Mouse (Mus musculus): ENCODE results near the gene Zfp280b. TPM values are rescaled to one million over a fixed set of nuclear protein-coding genes. Genes with fewer than 3 reads are reported as not detected.
A peak's percentile ranks its signal among the peaks of the same experiment; 100 is the strongest.

Zfp280b gene
- polyA plus RNA-seq, 1 experiment from 2014 or later, result 24.9 TPM

DNA sequence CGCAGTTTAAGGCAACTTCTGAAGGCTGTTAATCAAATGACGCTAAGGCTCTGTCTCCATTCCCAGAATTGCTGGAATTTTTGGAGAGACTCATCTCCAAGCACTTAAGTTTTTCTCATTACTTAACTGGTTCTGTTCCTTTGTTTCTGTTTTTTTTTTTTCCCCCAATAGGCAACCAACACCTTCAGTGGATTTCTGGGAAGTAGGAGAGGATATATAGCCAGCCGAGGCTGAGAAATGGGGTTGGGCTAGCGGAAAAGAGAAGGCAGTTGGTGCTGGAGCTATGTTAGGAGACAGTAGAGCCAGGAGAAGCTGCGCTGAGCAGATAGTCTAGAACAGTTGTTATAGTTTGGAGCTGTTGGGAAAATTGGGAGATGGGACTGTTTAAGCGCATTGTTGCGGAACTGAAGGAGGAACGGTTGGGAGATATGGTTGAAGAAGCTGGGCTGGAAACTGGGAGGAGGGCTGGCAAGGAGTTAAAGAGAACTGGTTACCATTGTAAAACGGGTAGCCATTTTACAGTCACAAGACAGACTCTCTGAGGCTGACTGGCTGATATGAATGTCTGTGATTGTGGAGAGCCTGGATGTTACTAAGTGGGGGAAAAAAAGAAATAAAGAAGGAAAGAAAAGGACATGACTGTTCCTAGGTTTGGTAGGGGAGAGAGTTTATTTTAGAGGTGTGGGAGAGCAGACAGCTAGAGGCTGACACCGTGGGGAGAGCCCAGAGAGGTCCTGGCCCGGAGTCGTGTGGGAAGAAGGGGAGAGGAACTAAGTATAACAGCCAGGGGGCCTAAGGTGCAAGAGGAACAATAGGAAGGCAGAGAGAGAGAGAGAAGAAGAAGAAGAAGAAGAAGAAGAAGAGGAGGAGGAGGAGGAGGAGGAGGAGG lies 5.1 kb upstream of the Zfp280b start:
- H3K9ac ChIP-seq (ENCODE audit: low read depth, low read length), result no peak overlapping the region
- H3K4me1 ChIP-seq (ENCODE audit: control insufficient read depth, insufficient read depth, low read length), result no peaks in the 10 kb centered on the region
- no peak overlapping the region for H3K4me3 ChIP-seq (ENCODE audit: low read length)
- no peak for ATAC-seq (ENCODE audit: low FRiP score, low TSS enrichment)
- H3K4me2 ChIP-seq (replicated peaks; ENCODE audit: low read depth, low read length), result no peak overlapping the region
- WGBS, result 51% methylated on average over 12 of the region's 12 CpGs
- H3K27me3 ChIP-seq (ENCODE audit: control insufficient read depth, insufficient read depth, low read length), result no peaks in the 10 kb centered on the region
- peaks cover 4% of the 10 kb centered on the region; the same call in 1 of the 2 replicates for H3K9me3 ChIP-seq (ENCODE audit: control insufficient read depth, low read length)
- H3K27ac ChIP-seq (ENCODE audit: low read depth, low read length), result 0 out of 2 replicates have a peak overlapping the region, but pooled peaks have one; percentile 51
- no peaks in the 10 kb centered on the region for H3K36me3 ChIP-seq (ENCODE audit: control insufficient read depth, insufficient read depth, low read length)

DNA sequence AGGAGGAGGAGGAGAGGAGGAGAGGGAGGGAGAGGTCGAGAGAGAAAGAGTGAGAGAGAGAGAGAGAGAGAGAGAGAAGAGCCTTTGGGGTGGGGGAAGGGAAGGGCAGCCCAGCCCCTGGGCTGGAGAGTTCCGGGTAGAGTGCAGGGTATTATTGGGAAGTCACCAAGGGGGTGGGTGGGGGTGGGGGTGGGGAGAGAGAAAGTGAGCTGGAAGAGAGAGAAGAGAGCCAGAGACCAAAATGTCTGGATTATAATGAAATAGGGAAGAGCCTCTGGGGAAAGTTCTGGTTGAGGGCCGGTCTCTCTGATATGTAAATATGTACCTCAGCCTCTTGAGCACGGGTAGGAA lies 4.5 kb upstream of the Zfp280b start:
- no peak overlapping the region for H3K27ac ChIP-seq (ENCODE audit: low read depth, low read length)
- H3K4me2 ChIP-seq (replicated peaks; ENCODE audit: low read depth, low read length), result no peak overlapping the region
- H3K4me1 ChIP-seq (ENCODE audit: control insufficient read depth, insufficient read depth, low read length), result no peaks in the 10 kb centered on the region
- peaks cover 4% of the 10 kb centered on the region; the same call in 1 of the 2 replicates for H3K9me3 ChIP-seq (ENCODE audit: control insufficient read depth, low read length)
- WGBS, result 25% methylated on average over 4 of the region's 4 CpGs
- H3K36me3 ChIP-seq (ENCODE audit: control insufficient read depth, insufficient read depth, low read length), result no peaks in the 10 kb centered on the region
- H3K4me3 ChIP-seq (ENCODE audit: low read length), result no peak overlapping the region
- ATAC-seq (ENCODE audit: low FRiP score, low TSS enrichment), result no peak
- H3K9ac ChIP-seq (ENCODE audit: low read depth, low read length), result no peak overlapping the region
- H3K27me3 ChIP-seq (ENCODE audit: control insufficient read depth, insufficient read depth, low read length), result no peaks in the 10 kb centered on the region

DNA sequence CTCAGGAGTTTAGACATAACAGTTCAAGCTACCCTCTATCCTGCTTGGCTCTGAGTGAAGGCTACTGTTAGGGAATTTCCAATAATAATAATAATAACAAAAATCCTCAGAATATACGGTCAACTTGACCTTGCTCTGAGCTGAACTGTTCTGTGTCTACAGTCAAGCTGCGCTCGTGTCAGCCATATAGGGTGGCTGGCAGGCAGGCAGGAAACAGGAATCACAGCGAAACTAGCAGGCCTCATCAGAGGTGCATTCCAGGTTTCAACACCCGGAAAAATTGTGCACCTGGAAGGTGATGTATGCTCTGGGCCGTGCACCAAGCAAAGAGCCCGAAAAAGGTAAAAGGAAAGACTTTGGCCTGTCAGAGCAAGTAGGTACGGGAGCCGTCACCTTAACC lies 4.1 kb upstream of the Zfp280b start:
- H3K9me3 ChIP-seq (ENCODE audit: control insufficient read depth, low read length), result peaks cover 4% of the 10 kb centered on the region; the same call in 1 of the 2 replicates
- no peaks in the 10 kb centered on the region for H3K27me3 ChIP-seq (ENCODE audit: control insufficient read depth, insufficient read depth, low read length)
- H3K36me3 ChIP-seq (ENCODE audit: control insufficient read depth, insufficient read depth, low read length), result no peaks in the 10 kb centered on the region
- H3K4me3 ChIP-seq (ENCODE audit: low read length), result no peak overlapping the region
- no peak overlapping the region for H3K9ac ChIP-seq (ENCODE audit: low read depth, low read length)
- peaks cover 4% of the 10 kb centered on the region; the same call in 1 of the 2 replicates for H3K4me1 ChIP-seq (ENCODE audit: control insufficient read depth, insufficient read depth, low read length)
- no peak overlapping the region for H3K4me2 ChIP-seq (replicated peaks; ENCODE audit: low read depth, low read length)
- 66% methylated on average over 9 of the region's 9 CpGs for WGBS
- ATAC-seq (ENCODE audit: low FRiP score, low TSS enrichment), result no peak
- H3K27ac ChIP-seq (ENCODE audit: low read depth, low read length), result no peak overlapping the region

DNA sequence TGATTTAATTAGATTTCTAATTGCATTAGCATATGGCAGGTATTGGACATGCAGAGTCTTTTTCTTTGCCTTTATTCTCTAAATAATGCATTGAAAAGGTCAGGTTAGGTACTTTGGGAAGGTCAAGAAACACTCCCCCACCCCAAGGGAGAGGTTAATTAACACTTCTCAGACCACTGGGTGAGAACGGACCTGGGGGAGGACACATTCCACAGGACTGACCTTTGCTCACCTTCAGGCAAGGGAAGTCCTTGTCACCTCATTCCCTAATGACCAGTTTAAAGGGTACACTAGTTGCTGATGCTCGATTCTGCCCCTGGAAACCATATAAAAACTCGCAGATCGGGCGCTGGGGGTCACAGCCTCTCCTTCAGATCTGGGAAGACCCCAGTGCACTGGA lies 3.2 kb upstream of the Zfp280b start:
- Histone ChIP-seq H3K4me1 (ENCODE audit: control insufficient read depth, insufficient read depth, low read length) (peaks cover 6% of the 10 kb centered on the region; the same call in 1 of the 2 replicates), H3K27ac (ENCODE audit: low read depth, low read length) (no peak overlapping the region), H3K9me3 (ENCODE audit: control insufficient read depth, low read length) (peaks cover 4% of the 10 kb centered on the region; the same call in 1 of the 2 replicates), H3K4me2 (replicated peaks; ENCODE audit: low read depth, low read length) (no peak overlapping the region), H3K27me3 (ENCODE audit: control insufficient read depth, insufficient read depth, low read length) (no peaks in the 10 kb centered on the region), H3K4me3 (ENCODE audit: low read length) (no peak overlapping the region), H3K9ac (ENCODE audit: low read depth, low read length) (no peak overlapping the region), H3K36me3 (ENCODE audit: control insufficient read depth, insufficient read depth, low read length) (no peaks in the 10 kb centered on the region)
- WGBS, result 51% methylated on average over 5 of the region's 5 CpGs
- no peak for ATAC-seq (ENCODE audit: low FRiP score, low TSS enrichment)

DNA sequence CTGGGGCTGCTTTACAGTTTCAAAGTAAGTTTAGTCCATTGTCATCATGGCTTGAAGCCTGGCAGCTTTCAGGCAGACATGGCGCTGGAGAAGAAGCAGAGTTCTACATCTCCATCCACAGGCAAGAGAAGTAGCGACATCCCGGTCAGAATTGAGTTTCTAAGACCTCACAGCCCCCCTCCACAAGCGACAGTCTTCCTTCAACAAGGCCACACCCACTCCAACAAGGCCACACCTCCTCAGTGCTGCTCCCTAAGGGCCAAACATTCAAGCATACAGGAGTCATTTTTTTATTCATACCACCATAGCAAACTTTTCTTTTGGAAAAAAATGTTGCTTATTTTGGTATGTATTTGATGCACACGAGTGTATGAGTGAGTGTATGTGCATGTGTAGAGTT lies 2.0 kb upstream of the Zfp280b start:
- peaks cover 4% of the 10 kb centered on the region; the same call in 1 of the 2 replicates for H3K36me3 ChIP-seq (ENCODE audit: control insufficient read depth, insufficient read depth, low read length)
- ATAC-seq (ENCODE audit: low FRiP score, low TSS enrichment), result no peak
- no peaks in the 10 kb centered on the region for H3K9me3 ChIP-seq (ENCODE audit: control insufficient read depth, low read length)
- H3K4me3 ChIP-seq (ENCODE audit: low read length), result no peak overlapping the region
- no peak overlapping the region for H3K27ac ChIP-seq (ENCODE audit: low read depth, low read length)
- H3K9ac ChIP-seq (ENCODE audit: low read depth, low read length), result no peak overlapping the region
- H3K27me3 ChIP-seq (ENCODE audit: control insufficient read depth, insufficient read depth, low read length), result no peaks in the 10 kb centered on the region
- H3K4me2 ChIP-seq (replicated peaks; ENCODE audit: low read depth, low read length), result no peak overlapping the region
- H3K4me1 ChIP-seq (ENCODE audit: control insufficient read depth, insufficient read depth, low read length), result peaks cover 6% of the 10 kb centered on the region; the same call in 1 of the 2 replicates
- WGBS, result 73% methylated on average over 5 of the region's 5 CpGs

DNA sequence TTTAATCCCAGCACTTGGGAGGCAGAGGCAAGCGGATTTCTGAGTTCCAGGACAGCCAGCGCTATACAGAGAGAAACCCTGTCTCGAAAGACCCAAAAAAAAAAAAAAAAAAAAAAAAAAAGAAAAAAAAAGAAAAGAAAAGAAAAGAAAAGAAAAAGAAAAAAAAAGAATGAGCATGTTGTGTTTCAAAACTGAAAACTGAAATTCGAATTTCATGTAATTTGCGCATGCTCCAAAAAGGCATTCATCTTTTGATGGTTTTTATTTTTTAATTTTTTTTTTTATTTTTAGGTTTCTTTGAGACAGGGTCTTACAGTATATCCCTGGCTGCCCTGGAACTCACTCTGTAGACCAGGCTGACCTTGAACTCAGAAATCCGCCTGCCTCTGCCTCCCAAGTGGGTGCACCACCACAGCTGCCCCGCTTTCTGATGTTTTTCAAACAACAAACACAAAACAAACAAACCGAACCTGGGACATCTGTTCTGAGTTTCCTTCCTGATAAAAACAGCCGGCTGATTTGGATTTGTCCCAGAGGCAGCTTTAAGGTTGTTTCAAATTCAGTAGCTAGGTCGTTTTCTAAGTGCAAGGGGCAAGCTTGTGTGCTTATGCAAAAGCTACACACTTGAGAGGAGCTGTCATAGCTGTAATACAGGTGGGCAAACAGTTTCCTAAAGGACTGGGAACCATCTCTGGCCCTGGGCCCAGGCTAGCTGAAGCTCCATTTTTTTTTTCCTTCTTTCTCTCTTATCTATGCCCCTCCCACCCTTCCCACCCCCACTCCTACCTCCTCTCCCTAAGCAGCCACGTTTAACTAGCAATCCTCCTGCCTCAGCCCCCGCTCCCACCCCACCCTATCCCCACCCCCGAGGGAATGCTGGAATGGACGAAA lies 694 bp upstream of the Zfp280b start:
- WGBS, result 54% methylated on average over 14 of the region's 14 CpGs
- Histone ChIP-seq H3K27ac (ENCODE audit: low read depth, low read length) (peak overlapping the region; percentile 26; the same call in 1 of the 2 replicates), H3K27me3 (ENCODE audit: control insufficient read depth, insufficient read depth, low read length) (no peaks in the 10 kb centered on the region), H3K4me1 (ENCODE audit: control insufficient read depth, insufficient read depth, low read length) (peaks cover 6% of the 10 kb centered on the region; the same call in 1 of the 2 replicates), H3K36me3 (ENCODE audit: control insufficient read depth, insufficient read depth, low read length) (peaks cover 4% of the 10 kb centered on the region; the same call in 1 of the 2 replicates), H3K4me3 (ENCODE audit: low read length) (peak overlapping the region; percentile 85), H3K9ac (ENCODE audit: low read depth, low read length) (peak overlapping the region; percentile 96), H3K4me2 (replicated peaks; ENCODE audit: low read depth, low read length) (peak overlapping the region; percentile 81), H3K9me3 (ENCODE audit: control insufficient read depth, low read length) (no peaks in the 10 kb centered on the region)
- no peak; the same call in 1 of the 2 replicates for ATAC-seq (ENCODE audit: low FRiP score, low TSS enrichment)

DNA sequence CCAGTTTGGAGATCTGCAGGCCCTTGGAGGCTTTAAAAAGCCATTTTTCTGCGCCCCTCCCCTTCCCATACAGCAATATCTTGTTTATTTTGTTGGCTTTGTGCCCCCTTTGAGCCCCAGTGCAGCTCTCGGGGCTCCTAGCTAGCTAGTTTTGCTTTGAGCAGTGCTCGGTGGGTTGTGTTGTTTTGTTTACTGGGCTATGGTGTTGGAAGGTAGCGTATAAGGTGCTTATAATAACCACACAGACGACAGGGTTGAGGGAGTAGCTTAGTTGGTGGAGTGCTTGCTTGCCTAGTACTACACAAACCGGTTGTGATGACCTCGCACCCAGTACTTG lies 637 bp downstream of the Zfp280b start:
- H3K4me1 ChIP-seq (ENCODE audit: control insufficient read depth, insufficient read depth, low read length), result peaks cover 6% of the 10 kb centered on the region; the same call in 1 of the 2 replicates
- peaks cover 7% of the 10 kb centered on the region for H3K36me3 ChIP-seq (ENCODE audit: control insufficient read depth, insufficient read depth, low read length)
- peak overlapping the region; percentile 96 for H3K9ac ChIP-seq (ENCODE audit: low read depth, low read length)
- ATAC-seq (ENCODE audit: low FRiP score, low TSS enrichment), result no peak
- peak overlapping the region; percentile 81 for H3K4me2 ChIP-seq (replicated peaks; ENCODE audit: low read depth, low read length)
- H3K27me3 ChIP-seq (ENCODE audit: control insufficient read depth, insufficient read depth, low read length), result no peaks in the 10 kb centered on the region
- WGBS, result 13% methylated on average over 7 of the region's 7 CpGs
- peak overlapping the region; percentile 85 for H3K4me3 ChIP-seq (ENCODE audit: low read length)
- peak overlapping the region; percentile 73 for H3K27ac ChIP-seq (ENCODE audit: low read depth, low read length)
- no peaks in the 10 kb centered on the region for H3K9me3 ChIP-seq (ENCODE audit: control insufficient read depth, low read length)

DNA sequence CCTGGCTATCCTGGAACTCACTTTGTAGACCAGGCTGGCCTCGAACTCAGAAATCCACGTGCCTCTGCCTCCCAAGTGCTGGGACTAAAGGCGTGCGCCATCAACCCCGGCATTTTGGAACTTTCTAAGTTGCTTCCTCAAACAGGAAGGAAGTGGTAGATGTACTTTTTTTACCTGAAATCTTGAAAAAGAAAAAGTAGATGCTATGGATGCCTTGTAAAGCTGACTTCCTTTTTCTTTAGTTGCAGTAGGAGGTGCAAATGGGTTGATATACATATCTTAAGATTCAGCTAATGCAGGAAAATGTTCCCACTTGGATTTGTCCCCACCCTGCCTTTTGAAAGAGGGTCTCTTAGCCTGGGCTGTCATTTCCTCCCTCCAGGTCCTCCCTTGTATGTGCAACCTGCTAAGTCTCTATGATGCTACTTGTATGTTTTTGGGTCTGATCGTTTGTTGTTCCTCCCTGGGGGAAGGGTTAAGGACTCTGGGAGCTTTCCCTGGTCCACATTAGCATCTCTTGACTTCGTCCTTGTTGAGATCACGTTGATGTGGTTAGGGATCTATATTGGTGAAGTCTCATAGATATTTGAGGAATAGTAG lies 1.7 kb downstream of the Zfp280b start:
- peaks cover 6% of the 10 kb centered on the region; the same call in 1 of the 2 replicates for H3K4me1 ChIP-seq (ENCODE audit: control insufficient read depth, insufficient read depth, low read length)
- WGBS, result 94% methylated on average over 8 of the region's 8 CpGs
- no peak overlapping the region for H3K9ac ChIP-seq (ENCODE audit: low read depth, low read length)
- no peaks in the 10 kb centered on the region for H3K27me3 ChIP-seq (ENCODE audit: control insufficient read depth, insufficient read depth, low read length)
- peaks cover 17% of the 10 kb centered on the region for H3K36me3 ChIP-seq (ENCODE audit: control insufficient read depth, insufficient read depth, low read length)
- H3K9me3 ChIP-seq (ENCODE audit: control insufficient read depth, low read length), result no peaks in the 10 kb centered on the region
- no peak overlapping the region; the same call in 1 of the 2 replicates for H3K4me2 ChIP-seq (replicated peaks; ENCODE audit: low read depth, low read length)
- no peak overlapping the region for H3K4me3 ChIP-seq (ENCODE audit: low read length)
- H3K27ac ChIP-seq (ENCODE audit: low read depth, low read length), result no peak overlapping the region
- ATAC-seq (ENCODE audit: low FRiP score, low TSS enrichment), result no peak
